Mouse (Mus musculus) adrenal gland, postnatal 36 days (tissue): ENCODE measurements around the gene Tmem167b. TPM values are rescaled to one million over a fixed set of nuclear protein-coding genes. Genes with fewer than 3 reads are reported as not detected.

ENCODE experiments used
- DNase-seq, 2 experiments: peaks; one replicate each; pipeline ENCODE4 v3.0.0; 2021; ENCODE audit warnings: mixed read lengths in 1 of 2
- microRNA-seq: library from miRNA; unstranded; fragments of <30 nt; microRNA quantifications from one replicate; pipeline ENCODE4 v1.2.0, GENCODE M21; 2021
- total RNA-seq, 2 experiments: library from RNA; stranded (reverse); gene quantifications; 2 replicates each; pipeline ENCODE4 v1.2.3; 2021

The Tmem167b gene
- total RNA-seq, 2 experiments from 2014 or later = 55.1 to 65.9 TPM

GRCm38 (mm10) chr3:108537303-108537702, 25.0 kb downstream of the Tmem167b start:
- DNase-seq = peak; percentile 86 to 87

- DNase-seq = peak; percentile 19 to 33
Measured at GRCm38 (mm10) chr3:108536517-108537260, 25.6 kb downstream of the Tmem167b start, which contains the start of gene 5330417C22Rik. Gene 5330417C22Rik, minus strand, starts transcription at chr3:108536536.

- no peak for DNase-seq
Measured at GRCm38 (mm10) chr3:108535896-108536516, 26.3 kb downstream of the Tmem167b start.

GRCm38 (mm10) chr3:108533951-108534350, 28.3 kb downstream of the Tmem167b start, which contains the start of gene 1700013F07Rik:
Gene 1700013F07Rik, plus strand, starts transcription at chr3:108534150.
- DNase-seq = peak; percentile 39 to 54

- DNase-seq = peak; percentile 47 to 55
Measured at GRCm38 (mm10) chr3:108533114-108533885, 29.0 kb downstream of the Tmem167b start.

GRCm38 (mm10) chr3:108528489-108528888, 33.8 kb downstream of the Tmem167b start:
- no peak for DNase-seq

- no peak for DNase-seq
Measured at GRCm38 (mm10) chr3:108523415-108523814, 38.9 kb downstream of the Tmem167b start.

GRCm38 (mm10) chr3:108518276-108518675, 44.0 kb downstream of the Tmem167b start:
- no peak for DNase-seq

- no peak for DNase-seq
Measured at GRCm38 (mm10) chr3:108513465-108513864, 48.8 kb downstream of the Tmem167b start.

- DNase-seq = no peak
Measured at GRCm38 (mm10) chr3:108510716-108511483, 51.4 kb downstream of the Tmem167b start.

- DNase-seq = no peak
Measured at GRCm38 (mm10) chr3:108510156-108510555, 52.1 kb downstream of the Tmem167b start.

GRCm38 (mm10) chr3:108508745-108509474, 53.4 kb downstream of the Tmem167b start:
- DNase-seq = no peak

Small RNA genes lying within 50 kb of the gene (microRNA-seq; reads per million reads assigned to microRNA genes)
- not detected for gene Gm22860

Other genes with a start within 250 kb of the Tmem167b start
- not detected for gene Mybphl, start 197.6 kb downstream of the Tmem167b start, total RNA-seq
- 1 to 10 TPM; 1.0 to 1.6 TPM for gene Psrc1, start 178.6 kb downstream of the Tmem167b start, total RNA-seq
- gene Celsr2, start 146.9 kb downstream of the Tmem167b start, total RNA-seq = 1 to 10 TPM; 5.6 to 8.1 TPM
- 100 to 1,000 TPM; 185 to 210 TPM for gene Sars, start 117.3 kb downstream of the Tmem167b start, total RNA-seq
- not detected for gene 1700013F07Rik, start 28.3 kb downstream of the Tmem167b start, total RNA-seq
- 1 to 10 TPM; 1.7 to 5.3 TPM for gene 5330417C22Rik, start 25.9 kb downstream of the Tmem167b start, total RNA-seq
- 10 to 100 TPM; 29.2 to 36.0 TPM for gene Taf13, start 9.2 kb upstream of the Tmem167b start, total RNA-seq
- 10 to 100 TPM in 1 of 2 experiments, 1 to 10 TPM in 1; 8.0 to 12.3 TPM for gene Wdr47, start 28.8 kb upstream of the Tmem167b start, total RNA-seq
- gene Clcc1, start 91.4 kb upstream of the Tmem167b start, total RNA-seq = 10 to 100 TPM; 35.9 to 41.7 TPM
- gene Gpsm2, start 159.8 kb upstream of the Tmem167b start, total RNA-seq = 1 to 10 TPM; 3.3 to 3.6 TPM
- gene Aknad1, start 177.2 kb upstream of the Tmem167b start, total RNA-seq = not detected